Mouse (Mus musculus) heart, postnatal 10 days (tissue): Measurements from ENCODE around the gene Aaed1. TPM values are rescaled to one million over a fixed set of nuclear protein-coding genes. Genes with fewer than 3 reads are reported as not detected.

Experiments used
- total RNA-seq, 2 experiments: library from RNA; stranded (reverse); gene quantifications; 2 replicates each; pipeline ENCODE4 v1.2.3; 2021

Aaed1 gene
- total RNA-seq, 2 experiments from 2014 or later: 59.8 to 63.1 TPM

Other genes starting within 250 kb of the Aaed1 start
- not detected for gene Hsd17b3, start 223.5 kb downstream of the Aaed1 start, total RNA-seq
- 1 to 10 TPM; 3.0 to 6.0 TPM for gene Slc35d2, start 183.3 kb downstream of the Aaed1 start, total RNA-seq
- gene Zfp367, start 159.5 kb downstream of the Aaed1 start, total RNA-seq: 10 to 100 TPM; 27.0 to 28.9 TPM
- 10 to 100 TPM; 46.3 to 54.2 TPM for gene Habp4, start 150.9 kb downstream of the Aaed1 start, total RNA-seq
- 10 to 100 TPM in 1 of 2 experiments, 1 to 10 TPM in 1; 9.3 to 10.3 TPM for gene Cdc14b, start 37.4 kb downstream of the Aaed1 start, total RNA-seq
- 100 to 1,000 TPM; 246 to 281 TPM for gene Ctsl, start 58.2 kb upstream of the Aaed1 start, total RNA-seq
- 1 to 10 TPM; 3.3 TPM for gene Cdk20, start 119.6 kb upstream of the Aaed1 start, total RNA-seq
- gene Fam240b, start 185.1 kb upstream of the Aaed1 start, total RNA-seq: not detected